Mouse (Mus musculus): ENCODE measurements around the gene Fer1l5.

Gene Fer1l5

DNA sequence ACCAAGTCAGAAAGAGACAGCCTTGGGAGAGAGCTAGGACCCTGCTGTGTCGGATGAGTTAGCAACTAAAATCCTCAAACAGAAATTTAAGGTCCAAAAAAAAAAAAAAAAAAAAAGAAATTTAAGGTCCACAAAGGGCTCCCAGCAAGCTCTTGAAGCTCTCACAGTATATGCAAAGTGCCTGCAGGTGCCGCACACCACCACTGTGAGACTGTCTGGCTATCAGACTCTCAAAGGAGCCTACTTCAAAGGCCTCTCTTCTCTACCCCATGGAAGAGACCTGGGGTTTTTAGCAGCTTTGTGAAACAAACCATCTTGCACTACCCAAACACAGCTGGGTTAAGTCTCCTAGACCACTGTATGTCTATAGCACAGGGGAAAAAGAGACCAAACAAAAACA is 57.4 kb downstream of the Fer1l5 start:
- no peak for DNase-seq (ENCODE audit: low spot score in 2 of 2)

DNA sequence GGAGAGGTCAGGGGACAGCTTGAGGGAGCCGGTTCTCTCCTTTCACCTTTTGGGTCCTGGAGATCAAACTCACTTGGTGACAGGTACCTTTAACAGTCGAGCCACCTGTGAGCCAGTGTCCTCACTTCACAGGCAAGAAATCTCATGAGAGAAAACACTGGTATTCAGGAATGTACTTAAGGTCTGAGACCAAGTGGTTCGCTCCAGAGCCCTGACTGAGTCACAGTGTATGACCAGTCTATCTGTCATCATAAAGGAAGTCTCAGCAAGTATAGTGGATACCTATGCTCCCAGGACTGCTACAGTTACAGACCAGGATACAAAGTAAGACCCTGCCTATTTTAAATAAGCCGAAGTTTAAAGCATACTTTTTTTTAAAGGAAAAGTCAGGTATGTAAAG is 60.9 kb downstream of the Fer1l5 start:
- no peak for DNase-seq (ENCODE audit: low spot score in 2 of 2)

DNA sequence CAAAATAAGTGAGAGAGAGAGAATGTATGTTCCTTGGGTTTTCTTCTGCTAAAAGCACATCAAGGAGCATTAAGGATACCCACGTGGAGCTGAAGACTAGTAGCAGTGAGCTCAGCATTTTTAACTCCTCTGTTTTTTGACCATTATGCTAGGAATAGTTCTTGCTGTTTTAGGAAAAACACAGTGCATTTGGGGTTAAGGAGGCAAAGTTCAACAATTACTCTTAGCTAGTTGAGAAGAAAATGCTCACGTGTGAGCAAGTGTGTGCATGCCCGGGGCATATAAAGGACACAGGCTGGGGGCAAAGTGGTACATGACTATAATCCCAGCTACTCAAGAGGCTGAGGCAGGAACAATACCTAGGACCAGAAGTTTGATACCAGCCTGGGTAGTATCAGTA is 61.5 kb downstream of the Fer1l5 start:
- no peak for DNase-seq (ENCODE audit: low spot score in 2 of 2)

DNA sequence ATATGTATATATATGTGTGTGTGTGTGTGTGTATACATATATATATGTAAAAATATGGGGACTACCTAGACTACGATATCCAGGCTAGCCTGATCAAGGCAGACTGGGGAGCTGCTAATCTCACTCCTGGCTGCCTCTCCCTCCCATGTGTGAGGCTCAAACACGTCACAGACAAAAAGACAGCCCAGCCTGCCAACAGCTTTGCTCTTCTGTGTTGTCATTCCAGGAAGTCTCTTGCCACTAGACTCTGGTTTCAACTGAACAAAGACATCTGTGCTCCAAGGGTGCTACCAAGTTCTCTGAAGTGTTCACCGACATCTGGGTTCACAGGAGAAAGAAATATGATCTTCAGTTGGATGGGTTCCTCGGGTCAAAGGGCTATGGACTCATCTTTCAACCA is 63.0 kb downstream of the Fer1l5 start:
- DNase-seq (ENCODE audit: low spot score in 2 of 2): no peak

DNA sequence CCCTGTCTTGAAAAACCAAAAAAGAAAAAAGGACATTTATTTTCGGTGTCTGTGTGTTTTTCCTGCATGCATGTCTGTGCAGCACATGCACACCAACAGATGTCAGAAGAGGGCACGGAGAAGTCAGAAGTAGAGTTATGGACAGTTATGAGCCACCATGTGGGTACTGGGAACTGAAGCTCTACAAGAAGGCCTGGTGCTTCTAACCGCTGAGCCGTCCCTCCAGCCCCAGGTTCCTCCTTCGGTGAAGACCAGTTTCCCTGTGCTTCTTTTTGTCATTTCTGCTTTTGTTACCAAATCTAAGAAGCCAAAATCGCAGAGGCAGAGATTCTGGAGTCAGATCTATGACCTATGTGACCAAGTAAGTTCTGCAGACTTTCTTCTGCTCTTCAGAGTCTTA is 64.4 kb downstream of the Fer1l5 start:
- DNase-seq (ENCODE audit: low spot score in 2 of 2): no peak

DNA sequence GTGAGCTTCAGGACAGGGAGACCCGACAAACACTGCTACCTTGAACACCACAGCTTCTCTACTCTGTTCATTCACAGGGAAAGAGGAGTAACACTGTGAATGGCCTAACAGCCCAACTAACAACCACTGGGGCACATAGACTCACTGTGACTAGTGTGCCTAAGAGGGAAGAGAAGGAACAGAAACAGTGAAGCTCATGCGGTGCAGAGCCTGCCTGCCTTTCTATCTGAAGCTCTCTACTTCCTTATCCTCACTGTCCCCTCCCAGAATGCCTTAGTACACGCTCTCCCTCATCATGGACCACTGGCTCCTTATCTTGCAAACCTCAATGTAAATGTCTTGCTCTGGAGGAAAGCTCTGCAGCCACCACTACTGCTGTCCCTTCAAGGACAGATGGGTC is 65.1 kb downstream of the Fer1l5 start:
- DNase-seq (ENCODE audit: low spot score in 2 of 2): no peak

DNA sequence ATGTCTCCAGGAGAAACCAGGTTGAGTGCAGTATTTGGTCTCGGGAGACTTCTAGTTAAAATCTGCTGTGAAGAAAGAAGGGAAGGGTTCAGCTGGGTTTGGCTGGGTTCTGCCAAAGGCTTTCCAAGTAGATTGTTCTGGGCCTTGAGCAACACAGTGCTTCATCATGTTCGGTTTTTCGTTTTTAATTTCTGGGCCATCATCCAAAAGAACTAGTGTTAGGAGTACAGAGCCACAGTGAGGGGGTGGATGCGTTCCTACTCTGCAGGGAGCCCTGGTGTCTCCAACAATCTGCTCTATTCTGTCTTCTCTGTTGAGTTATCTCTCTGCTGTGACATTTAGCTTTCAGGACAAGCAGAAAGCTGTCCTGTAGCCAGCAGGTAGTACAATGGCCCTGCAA is 69.0 kb downstream of the Fer1l5 start:
- peak in 1 of 2 experiments; percentile 16 for DNase-seq (ENCODE audit: low spot score in 2 of 2)

DNA sequence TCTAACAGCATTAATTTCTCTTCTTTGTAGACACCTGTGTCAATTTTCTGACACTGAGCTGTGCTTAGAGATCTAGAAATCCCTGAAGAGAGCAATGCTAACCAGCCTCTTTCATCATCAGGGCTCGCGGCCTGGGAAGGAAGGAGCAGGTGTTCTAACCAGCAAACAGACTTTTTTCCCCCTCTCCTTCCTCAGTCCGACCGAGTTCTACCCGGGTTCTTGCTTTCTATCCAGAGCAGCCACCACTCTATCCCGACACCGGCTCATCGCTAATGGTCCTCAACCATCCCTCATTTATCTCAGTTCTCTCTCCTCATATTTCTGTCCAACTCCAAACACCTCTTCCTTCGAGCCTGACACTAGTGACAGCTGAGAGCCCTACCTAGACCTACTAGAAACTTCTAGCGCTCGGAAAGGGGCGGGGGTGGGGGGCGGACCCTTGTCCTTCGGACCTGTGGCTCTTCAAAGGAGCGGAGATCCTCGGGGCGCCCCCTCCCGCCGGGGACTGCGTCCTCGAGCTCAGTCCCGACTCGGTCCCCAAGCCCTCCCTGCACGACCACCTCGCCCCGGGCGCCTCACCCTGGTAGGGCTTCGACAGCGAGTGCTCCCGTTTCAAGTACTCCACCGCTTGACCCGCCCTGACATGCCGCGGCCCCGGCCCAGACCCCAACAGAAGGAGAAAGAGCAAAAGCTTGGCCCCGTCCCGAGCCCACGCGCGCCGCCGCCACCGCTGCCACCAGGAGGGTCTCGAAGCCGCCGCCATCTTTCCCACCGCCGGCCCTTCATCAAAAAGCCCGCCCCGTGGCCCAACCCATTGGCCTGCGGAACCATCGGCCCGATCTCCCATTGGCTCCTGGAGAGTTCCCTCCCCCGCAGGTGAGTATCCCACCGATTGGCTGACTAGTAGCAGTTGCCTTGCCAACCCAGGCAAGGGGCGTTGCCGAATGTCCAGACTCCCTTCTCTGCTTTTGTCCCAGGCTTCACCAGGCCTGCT is 72.7 kb downstream of the Fer1l5 start, which contains the start of gene Lman2l:
Gene Lman2l, minus strand, starts transcription at position 801 of the 994 bp plus-strand sequence.
- peak; percentile 95 to 98 for DNase-seq (ENCODE audit: low spot score in 2 of 2)

DNA sequence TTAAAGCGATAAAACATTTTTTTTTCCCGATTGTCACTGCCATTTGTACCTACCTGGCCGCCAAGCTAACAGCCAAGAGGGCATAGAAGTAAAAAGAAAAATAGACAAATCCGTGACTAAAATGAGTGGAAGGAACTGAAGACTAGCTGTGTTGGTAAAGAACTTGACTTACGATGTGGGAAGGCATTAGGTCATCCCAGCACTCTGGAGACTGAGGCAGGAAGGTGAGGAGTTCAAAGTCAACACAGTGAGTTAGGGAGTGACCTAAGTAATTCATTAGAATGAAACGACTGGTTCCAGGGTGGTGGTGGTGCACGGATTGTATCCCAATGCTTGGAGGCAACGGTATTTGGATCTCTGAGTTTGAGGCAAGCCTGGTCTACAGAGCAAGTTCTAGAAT is 73.4 kb downstream of the Fer1l5 start:
- no peak for DNase-seq (ENCODE audit: low spot score in 2 of 2)

DNA sequence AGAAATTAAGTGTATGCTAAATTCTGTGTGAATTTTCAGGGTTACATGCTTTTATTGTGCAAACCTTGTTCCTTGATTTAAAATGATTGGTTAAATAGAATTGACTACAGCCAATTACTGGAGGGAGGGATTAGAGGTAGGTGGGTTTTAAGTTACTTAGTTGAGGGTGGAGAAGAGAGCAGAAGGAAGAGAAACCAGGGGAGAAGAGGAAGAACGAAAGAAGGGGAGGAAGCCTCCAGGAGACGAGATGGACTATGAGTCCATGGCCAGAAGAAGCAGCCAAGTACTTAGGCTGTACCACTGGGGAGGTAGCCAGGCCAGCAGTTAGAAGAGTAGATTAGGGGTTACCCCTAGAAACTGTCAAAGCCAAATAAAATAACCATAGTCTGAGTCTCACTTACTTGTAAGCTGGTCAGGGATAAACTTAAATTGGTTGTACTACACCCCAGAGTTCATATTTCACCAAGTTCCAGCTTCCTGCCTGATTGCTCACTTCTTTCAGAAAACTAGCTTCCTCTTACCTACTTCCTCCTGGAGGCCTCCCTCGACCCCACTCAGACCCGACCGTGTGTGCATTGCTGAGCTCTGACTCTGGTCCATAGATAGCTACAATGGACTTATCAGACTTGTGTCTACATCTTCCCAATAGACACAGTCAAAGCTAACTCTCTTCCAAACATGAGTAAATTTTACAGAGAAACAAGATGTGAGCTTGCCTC is 74.2 kb downstream of the Fer1l5 start:
- no peak for DNase-seq (ENCODE audit: low spot score in 2 of 2)

DNA sequence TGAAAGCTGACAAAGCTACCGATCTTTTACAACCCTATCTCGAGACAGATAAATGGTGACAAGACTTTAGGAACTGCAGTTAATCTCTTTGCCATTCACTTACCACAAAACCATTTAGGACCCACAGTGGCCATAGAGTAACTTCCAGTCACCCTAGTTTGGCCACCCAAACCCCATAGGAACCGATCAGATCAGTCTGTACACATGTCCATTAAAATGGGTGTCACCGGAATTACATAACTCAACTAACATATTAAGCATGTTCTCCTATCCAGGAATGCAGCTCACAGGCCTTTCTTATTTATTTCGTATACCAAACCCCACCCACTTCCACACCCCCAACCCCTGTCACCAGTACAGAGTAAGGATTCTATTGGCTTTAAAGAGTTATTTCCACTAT is 74.8 kb downstream of the Fer1l5 start:
- DNase-seq (ENCODE audit: low spot score in 2 of 2): no peak

DNA sequence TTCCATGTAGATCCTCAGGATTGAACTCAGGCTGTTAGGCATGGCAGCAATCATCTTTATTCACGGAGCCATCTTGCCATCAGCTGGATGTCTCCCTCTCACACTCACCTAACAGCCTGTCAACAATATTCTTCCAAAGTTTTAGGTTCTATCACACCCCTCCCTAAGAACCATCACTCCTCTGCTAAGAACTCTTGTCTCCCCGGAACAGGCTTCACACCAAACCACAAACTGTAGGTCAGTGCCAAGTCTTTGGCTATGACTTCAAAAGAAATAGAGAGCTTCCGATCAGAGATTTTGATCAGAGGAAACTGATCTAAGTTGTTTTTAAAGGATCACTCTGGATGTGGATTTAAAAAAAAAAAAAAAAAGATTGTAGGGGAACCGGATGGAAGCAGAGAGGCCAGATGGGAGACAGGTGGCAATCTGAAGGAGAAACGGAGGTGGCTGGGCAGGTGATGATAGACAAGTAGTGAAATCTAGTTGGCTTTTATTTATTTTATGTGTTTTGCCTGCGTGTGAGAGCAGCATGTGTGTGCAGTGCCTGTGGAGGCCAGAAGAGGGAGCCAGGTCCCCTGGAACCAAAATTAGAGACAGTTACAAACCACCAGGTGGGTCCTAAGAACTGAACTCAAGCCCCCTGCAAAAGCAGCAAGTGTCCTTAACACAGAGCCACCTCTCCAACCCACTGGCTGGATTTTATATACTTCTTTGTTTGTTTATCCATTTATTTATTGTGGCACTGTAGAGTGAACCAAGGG is 82.1 kb downstream of the Fer1l5 start:
- DNase-seq (ENCODE audit: low spot score in 2 of 2): no peak

DNA sequence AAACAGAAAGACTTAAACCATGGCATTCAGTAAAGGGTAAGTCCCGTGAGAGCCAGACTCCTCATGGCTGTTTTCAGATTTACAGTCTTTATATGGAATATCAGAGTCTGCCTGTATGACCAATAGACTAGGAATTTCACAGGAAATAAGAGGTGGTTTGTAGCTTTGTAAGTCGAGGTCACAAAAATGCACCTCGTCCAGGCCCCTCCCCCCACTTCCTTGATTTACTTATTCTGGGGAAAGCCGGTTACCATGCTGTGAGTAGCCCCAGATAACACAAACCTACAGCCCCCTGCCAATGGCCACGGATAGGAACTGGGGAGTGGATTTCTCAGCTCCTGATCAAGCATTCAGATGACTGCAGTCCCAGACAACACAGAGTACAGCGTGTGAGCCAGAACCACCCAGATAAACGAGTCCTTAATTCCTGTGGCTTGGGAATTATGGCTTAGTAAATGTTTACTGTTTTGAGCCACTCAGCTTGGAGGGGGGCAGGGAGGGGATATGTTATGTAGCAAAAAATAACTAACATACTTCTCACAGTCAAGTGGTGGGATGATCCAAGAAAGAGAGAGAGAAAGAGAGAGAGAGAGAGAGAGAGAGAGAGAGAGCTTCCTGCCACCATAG is 85.4 kb downstream of the Fer1l5 start:
- DNase-seq (ENCODE audit: low spot score in 2 of 2): no peak

DNA sequence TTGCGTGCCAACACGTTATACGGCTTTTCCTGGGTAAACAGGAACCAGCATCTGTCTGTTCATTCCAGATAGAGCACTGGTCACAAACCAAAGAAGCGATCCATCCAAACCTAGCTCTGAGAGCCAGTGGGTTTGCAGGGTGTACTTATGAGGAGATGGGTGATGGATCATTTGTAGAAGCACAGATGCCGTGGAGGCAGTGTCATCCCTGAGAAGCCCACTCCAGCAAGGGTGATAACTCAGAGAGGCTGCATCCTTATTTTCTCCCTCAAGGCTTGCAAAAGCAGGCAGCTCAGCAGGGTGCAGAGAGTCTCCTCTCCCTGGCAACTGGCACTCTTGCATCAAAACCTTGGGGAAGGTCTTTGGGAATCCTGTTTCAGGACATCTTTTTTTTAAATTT is 86.1 kb downstream of the Fer1l5 start:
- no peak for DNase-seq (ENCODE audit: low spot score in 2 of 2)

DNA sequence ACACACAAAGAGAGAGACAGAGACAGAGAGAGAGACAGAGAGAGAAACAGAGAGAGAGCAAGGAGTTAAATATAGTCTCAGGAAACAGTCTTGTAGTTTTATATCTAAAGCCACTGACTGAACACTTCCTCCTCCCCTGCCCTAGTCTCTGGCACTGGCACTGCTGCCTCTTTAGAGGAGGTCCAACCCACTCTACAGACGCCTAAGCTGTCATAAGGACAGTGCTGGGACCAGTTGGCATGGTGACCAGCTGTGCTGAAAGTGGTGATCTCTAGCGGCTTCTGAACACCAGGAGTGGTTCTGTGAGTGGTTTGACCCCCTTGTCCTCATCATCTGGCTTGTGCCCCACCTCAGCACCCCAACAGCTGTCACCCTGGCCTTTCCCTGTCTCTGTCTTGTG is 89.7 kb downstream of the Fer1l5 start:
- DNase-seq (ENCODE audit: low spot score in 2 of 2): no peak

DNA sequence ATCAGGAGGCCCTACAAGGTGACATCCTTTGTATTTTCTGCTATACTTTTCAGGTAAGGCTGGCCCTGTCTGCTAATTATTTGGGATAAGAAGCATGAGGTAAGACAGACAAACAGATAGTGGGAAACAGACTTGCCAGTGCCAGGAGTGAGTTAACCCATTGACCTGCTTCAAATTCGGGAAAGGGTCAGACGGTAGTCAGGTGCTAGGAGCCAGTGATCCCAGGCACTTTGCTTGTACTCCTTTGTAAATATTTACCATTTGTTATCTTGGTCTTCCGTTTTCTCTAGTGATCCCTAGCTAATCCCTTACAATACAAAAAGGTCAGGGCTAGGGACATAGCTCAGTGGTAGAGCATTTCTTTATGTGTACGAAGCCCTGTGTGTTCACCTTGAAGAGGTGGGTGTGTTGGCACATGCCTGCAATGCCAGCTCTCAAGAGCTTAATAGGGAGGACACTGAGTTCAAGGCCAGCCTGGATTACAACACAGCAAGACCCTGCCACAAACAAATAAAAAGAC is 93.6 kb downstream of the Fer1l5 start:
- no peak for DNase-seq (ENCODE audit: low spot score in 2 of 2)

DNA sequence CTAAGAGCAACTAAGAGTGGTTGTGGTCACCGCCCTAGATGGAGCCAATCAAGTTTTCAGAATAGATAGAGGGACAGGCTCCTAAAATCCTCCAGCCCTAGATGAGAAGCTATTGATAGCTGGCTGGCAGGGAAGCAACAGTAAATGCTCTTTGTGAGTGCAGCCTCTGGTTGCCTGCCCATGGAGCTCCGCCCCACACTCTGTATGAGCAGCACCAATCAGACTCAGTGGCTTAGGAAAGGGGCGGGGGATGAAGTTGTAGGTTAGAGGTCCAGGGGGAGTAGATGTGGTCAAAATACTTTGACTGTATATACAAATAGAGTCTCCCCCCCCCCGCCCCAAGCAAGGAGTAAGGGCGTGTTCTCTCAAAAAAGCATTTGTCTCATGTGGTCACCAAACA is 95.4 kb downstream of the Fer1l5 start:
- DNase-seq (ENCODE audit: low spot score in 2 of 2): no peak

DNA sequence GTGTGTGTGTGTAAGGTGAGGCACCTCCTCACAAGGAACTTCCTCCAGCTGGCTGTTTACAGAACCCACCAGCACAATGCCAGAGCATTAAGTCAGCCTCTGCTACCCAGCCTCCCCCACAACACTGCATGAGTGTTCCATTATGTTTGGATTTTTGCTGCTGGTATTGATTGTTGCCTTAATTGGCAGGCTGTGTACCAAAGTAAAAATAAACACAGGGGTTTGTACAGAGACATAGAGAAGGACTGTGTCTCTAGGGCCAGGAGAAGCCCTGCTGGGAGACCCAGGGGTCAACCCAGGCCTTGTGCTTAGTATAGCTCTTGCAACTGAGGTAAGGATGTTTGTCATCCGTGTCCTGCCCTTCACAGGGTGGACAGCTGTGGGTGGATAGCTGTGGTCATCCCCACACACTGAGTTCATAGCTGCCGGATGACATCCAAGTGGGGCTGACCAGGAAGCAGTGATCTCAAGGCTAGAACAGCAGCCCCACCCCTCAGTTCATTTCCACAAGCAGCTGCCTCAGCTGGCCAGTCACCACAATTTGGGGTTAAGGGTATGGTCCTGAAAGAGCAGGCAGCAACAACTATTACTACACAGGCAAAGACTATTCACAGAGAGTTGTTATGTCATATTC is 97.8 kb downstream of the Fer1l5 start:
- DNase-seq (ENCODE audit: low spot score in 2 of 2): no peak

DNA sequence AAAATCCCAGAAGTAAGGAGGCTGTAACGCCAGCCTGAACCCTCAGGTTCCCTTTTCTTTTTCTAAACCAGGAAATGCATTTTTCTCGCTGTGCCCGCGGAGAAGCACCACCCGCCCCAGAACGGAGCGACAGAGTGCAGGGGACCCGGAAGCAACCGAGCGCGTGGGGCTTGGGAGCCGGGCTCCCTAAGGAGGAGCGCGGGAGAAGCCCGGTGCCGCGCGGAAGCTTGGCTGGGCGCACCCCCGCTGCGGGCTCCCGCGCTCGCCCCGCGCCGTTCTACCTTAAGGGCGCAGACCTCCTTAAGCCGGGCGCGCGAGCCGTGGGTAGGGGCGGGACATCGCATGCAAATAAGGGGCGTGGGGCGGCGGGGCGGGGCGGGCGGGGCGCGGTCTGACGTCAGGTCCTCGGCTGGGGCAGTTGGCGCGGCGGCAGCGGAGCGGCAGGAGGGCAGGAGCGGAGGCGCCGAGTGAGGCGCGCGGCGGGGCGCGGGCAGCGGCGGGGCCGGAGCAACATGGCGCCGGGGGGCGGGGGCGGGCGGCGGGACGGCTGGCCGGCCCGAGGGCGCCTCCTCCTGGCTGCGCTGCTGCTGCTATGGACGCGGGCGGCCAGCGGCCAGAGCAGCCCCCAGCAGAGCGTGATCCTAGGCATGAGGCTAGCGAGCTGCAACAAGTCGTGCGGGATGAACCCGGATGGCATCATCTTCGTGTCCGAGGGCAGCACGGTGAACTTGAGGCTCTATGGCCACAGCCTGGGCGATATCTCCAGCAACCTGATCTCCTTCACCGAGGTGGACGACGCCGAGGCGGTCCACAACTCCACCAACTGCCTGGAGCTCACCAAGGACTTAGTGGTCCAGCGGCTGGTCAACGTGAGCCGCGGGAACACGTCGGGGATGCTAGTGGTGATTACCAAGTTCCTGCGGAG is 99.4 kb downstream of the Fer1l5 start, which contains the start of gene Cnnm4:
Gene Cnnm4, plus strand, starts transcription at position 440 of the 925 bp plus-strand sequence.
- peak; percentile 72 for DNase-seq (ENCODE audit: low spot score in 2 of 2)

Data from frontal cortex, postnatal 14 days (tissue).